Mouse (Mus musculus): ENCODE data around the gene Casd1. TPM values are rescaled to one million over a fixed set of nuclear protein-coding genes. Genes with fewer than 3 reads are reported as not detected.

Gene Casd1
- polyA plus RNA-seq, 1 experiment from 2014 or later: 22.7 TPM

- H3K4me1 ChIP-seq (replicated peaks): no peaks in the 10 kb centered on the region
- no peak for ATAC-seq
- H3K4me3 ChIP-seq (replicated peaks): no peak overlapping the region
- no peaks in the 10 kb centered on the region for H3K36me3 ChIP-seq
- no peak overlapping the region for H3K27ac ChIP-seq
- 81% methylated on average over 1 of the region's 1 CpGs for WGBS
- H3K27me3 ChIP-seq (replicated peaks): no peaks in the 10 kb centered on the region
- H3K9me3 ChIP-seq: no peaks in the 10 kb centered on the region
- no peak overlapping the region for H3K9ac ChIP-seq
- no peak overlapping the region for H3K4me2 ChIP-seq (replicated peaks)
Observed at GRCm38 (mm10) chr6:4677356-4677761, 76.7 kb downstream of the Casd1 start.

- no peaks in the 10 kb centered on the region for H3K4me1 ChIP-seq (replicated peaks)
- no peak overlapping the region for H3K4me3 ChIP-seq (replicated peaks)
- no peaks in the 10 kb centered on the region for H3K36me3 ChIP-seq
- H3K4me2 ChIP-seq (replicated peaks): no peak overlapping the region
- WGBS: 96% methylated on average over 1 of the region's 1 CpGs
- no peaks in the 10 kb centered on the region for H3K27me3 ChIP-seq (replicated peaks)
- no peak overlapping the region for H3K27ac ChIP-seq
- ATAC-seq: no peak
- H3K9ac ChIP-seq: no peak overlapping the region
- no peaks in the 10 kb centered on the region for H3K9me3 ChIP-seq
Observed at GRCm38 (mm10) chr6:4679981-4680380, 79.3 kb downstream of the Casd1 start.

GRCm38 (mm10) chr6:4680576-4680975 lies 79.9 kb downstream of the Casd1 start:
- Histone ChIP-seq H3K4me2 (replicated peaks) (no peak overlapping the region), H3K9me3 (no peaks in the 10 kb centered on the region), H3K4me3 (replicated peaks) (no peak overlapping the region), H3K9ac (no peak overlapping the region), H3K27me3 (replicated peaks) (no peaks in the 10 kb centered on the region), H3K36me3 (no peaks in the 10 kb centered on the region), H3K27ac (no peak overlapping the region), H3K4me1 (replicated peaks) (no peaks in the 10 kb centered on the region)
- no peak for ATAC-seq
- WGBS: 85% methylated on average over 4 of the region's 4 CpGs

GRCm38 (mm10) chr6:4684706-4685340 lies 84.2 kb downstream of the Casd1 start:
- no peak overlapping the region for H3K4me3 ChIP-seq (replicated peaks)
- WGBS: 53% methylated on average over 10 of the region's 10 CpGs
- no peak overlapping the region for H3K9ac ChIP-seq
- no peaks in the 10 kb centered on the region for H3K36me3 ChIP-seq
- no peak overlapping the region for H3K27ac ChIP-seq
- no peaks in the 10 kb centered on the region for H3K4me1 ChIP-seq (replicated peaks)
- no peak for ATAC-seq
- H3K4me2 ChIP-seq (replicated peaks): no peak overlapping the region
- no peaks in the 10 kb centered on the region for H3K27me3 ChIP-seq (replicated peaks)
- H3K9me3 ChIP-seq: no peaks in the 10 kb centered on the region

- H3K4me2 ChIP-seq (replicated peaks): no peak overlapping the region
- no peak overlapping the region for H3K9ac ChIP-seq
- H3K4me1 ChIP-seq (replicated peaks): no peaks in the 10 kb centered on the region
- no peak overlapping the region for H3K4me3 ChIP-seq (replicated peaks)
- no peaks in the 10 kb centered on the region for H3K9me3 ChIP-seq
- H3K27ac ChIP-seq: no peak overlapping the region
- no peaks in the 10 kb centered on the region for H3K27me3 ChIP-seq (replicated peaks)
- 91% methylated on average over 4 of the region's 4 CpGs for WGBS
- no peaks in the 10 kb centered on the region for H3K36me3 ChIP-seq
- ATAC-seq: no peak
Observed at GRCm38 (mm10) chr6:4690438-4690837, 89.8 kb downstream of the Casd1 start.

Other genes with a start within 250 kb of the Casd1 start
- gene Col1a2, start 96.0 kb upstream of the Casd1 start, polyA plus RNA-seq (2015; fragmentation: Nextera tagmentation; extraction: Ambion mirVana): 472 and 528 TPM in 2 replicates
- gene Sgce, start 146.4 kb downstream of the Casd1 start, polyA plus RNA-seq (2015; fragmentation: Nextera tagmentation; extraction: Ambion mirVana): 45.6 and 47.5 TPM in 2 replicates
- gene Peg10, start 146.5 kb downstream of the Casd1 start, polyA plus RNA-seq (2015; fragmentation: Nextera tagmentation; extraction: Ambion mirVana): 2.8 and 3.2 TPM in 2 replicates

Data from intestine, embryonic 15.5 days (tissue).